Mouse (Mus musculus): Measurements from ENCODE around the gene Mettl24. TPM values are rescaled to one million over a fixed set of nuclear protein-coding genes. Genes with fewer than 3 reads are reported as not detected.

Mettl24 gene
- total and polyA plus RNA-seq, 3 experiments = not detected

- Histone ChIP-seq H3K4me1 (ENCODE audit: control insufficient read depth in 1 of 2, insufficient read depth in 2 of 2, low read length in 2 of 2) (peaks cover 3 to 5% of the 10 kb centered on the region in 2 experiments; a peak in 2 of 4 replicates), H3K9ac (ENCODE audit: control insufficient read depth, low read depth, low read length, poor library complexity, severe bottlenecking) (no peak overlapping the region), H3K9me3 (replicated peaks; ENCODE audit: insufficient read depth, low read length) (no peaks in the 10 kb centered on the region), H3K27ac (ENCODE audit: control insufficient read depth, low read depth, low read length) (no peak overlapping the region), H3K4me3 (ENCODE audit: control insufficient read depth in 1 of 2, insufficient read depth in 1 of 2, low read depth in 2 of 2, low read length in 2 of 2) (no peak overlapping the region), H3K27me3 (ENCODE audit: control insufficient read depth in 1 of 2, insufficient read depth in 2 of 2, low read length in 2 of 2) (peaks cover 0 to under 1% of the 10 kb centered on the region in 2 experiments; a peak in 2 of 4 replicates), H3K79me2 (ENCODE audit: control insufficient read depth, insufficient read depth, low read length, poor library complexity) (no peaks in the 10 kb centered on the region), H3K36me3 (ENCODE audit: control insufficient read depth in 1 of 2, insufficient read depth in 2 of 2, low read length in 2 of 2) (peaks cover 0 to 2% of the 10 kb centered on the region in 2 experiments; a peak in 1 of 4 replicates)
- TF ChIP-seq ETS1 (IDR thresholded peaks at IDR 0.05; ENCODE audit: low read depth, low read length) = no peak
- TF ChIP-seq ZKSCAN1 (IDR thresholded peaks at IDR 0.05; ENCODE audit: low read depth, low read length) = no peak
- TF ChIP-seq E2F4 (IDR thresholded peaks at IDR 0.05; ENCODE audit: borderline replicate concordance, low read depth, low read length) = no peak
- no peak for TF ChIP-seq RAD21 (IDR thresholded peaks at IDR 0.05; ENCODE audit: low read depth, low read length)
- no peak for TF ChIP-seq UBTF (IDR thresholded peaks at IDR 0.05; ENCODE audit: borderline replicate concordance, insufficient read depth, low read depth, low read length)
- TF ChIP-seq JUND (IDR thresholded peaks at IDR 0.05; ENCODE audit: low read depth, low read length) = no peak
- no peak for TF ChIP-seq HCFC1 (IDR thresholded peaks at IDR 0.05; ENCODE audit: low read depth, low read length)
- TF ChIP-seq KAT2A (conservative IDR thresholded peaks at IDR 0.05; ENCODE audit: low read depth, low read length) = no peak
- no peak for TF ChIP-seq TAL1 (IDR thresholded peaks at IDR 0.05; ENCODE audit: low read length)
- no peak for TF ChIP-seq CHD1 (IDR thresholded peaks at IDR 0.05; ENCODE audit: low read depth, low read length)
- TF ChIP-seq POLR2AphosphoS5 (IDR thresholded peaks at IDR 0.05; ENCODE audit: borderline replicate concordance, low read depth, low read length) = no peak
- TF ChIP-seq POLR2AphosphoS2 (IDR thresholded peaks at IDR 0.05; ENCODE audit: low read length) = no peak
- TF ChIP-seq EP300 (IDR thresholded peaks at IDR 0.05; ENCODE audit: low read depth in 1 of 2, low read length in 2 of 2) = no peak
- no peak for TF ChIP-seq MYC (IDR thresholded peaks at IDR 0.05; ENCODE audit: low read depth, low read length)
- TF ChIP-seq TCF12 (IDR thresholded peaks at IDR 0.05; ENCODE audit: low read depth, low read length) = no peak
- no peak for DNase-seq (ENCODE audit: low read depth, low spot score)
Observed at GRCm38 (mm10) chr10:40790406-40790805, 107.3 kb downstream of the Mettl24 start.

GRCm38 (mm10) chr10:40792115-40792514 is 109.0 kb downstream of the Mettl24 start:
- DNase-seq (ENCODE audit: low read depth, low spot score) = peak; percentile 18
- peaks cover 0 to 1% of the 10 kb centered on the region in 2 experiments; a peak in 2 of 4 replicates for H3K27me3 ChIP-seq (ENCODE audit: control insufficient read depth in 1 of 2, insufficient read depth in 2 of 2, low read length in 2 of 2)
- peaks cover 3 to 5% of the 10 kb centered on the region in 2 experiments; a peak in 2 of 4 replicates for H3K4me1 ChIP-seq (ENCODE audit: control insufficient read depth in 1 of 2, insufficient read depth in 2 of 2, low read length in 2 of 2)
- H3K36me3 ChIP-seq (ENCODE audit: control insufficient read depth in 1 of 2, insufficient read depth in 2 of 2, low read length in 2 of 2) = peaks cover 0 to 2% of the 10 kb centered on the region in 2 experiments; a peak in 1 of 4 replicates
- no peak for TF ChIP-seq ETS1 (IDR thresholded peaks at IDR 0.05; ENCODE audit: low read depth, low read length)
- H3K9me3 ChIP-seq (replicated peaks; ENCODE audit: insufficient read depth, low read length) = no peaks in the 10 kb centered on the region
- no peak overlapping the region for H3K9ac ChIP-seq (ENCODE audit: control insufficient read depth, low read depth, low read length, poor library complexity, severe bottlenecking)
- no peak overlapping the region for H3K27ac ChIP-seq (ENCODE audit: control insufficient read depth, low read depth, low read length)
- H3K4me3 ChIP-seq (ENCODE audit: control insufficient read depth in 1 of 2, insufficient read depth in 1 of 2, low read depth in 2 of 2, low read length in 2 of 2) = no peak overlapping the region
- no peaks in the 10 kb centered on the region for H3K79me2 ChIP-seq (ENCODE audit: control insufficient read depth, insufficient read depth, low read length, poor library complexity)

Data from MEL (cell line).